Mouse (Mus musculus): ENCODE measurements at regions not wholly inside any gene's neighbourhood (a gene's known extent, or its start where the extent isn't known, plus 50 kb on each side); places are given as distances from the start of the nearest gene placed in this dataset.
A peak's percentile ranks its signal among the peaks of the same experiment; 100 is the strongest.
"Not testable (repeated sequence)": the region's sequence is repeated elsewhere in the genome, so short reads cannot be mapped to it uniquely, and the experiment has no call there.

- no peak for DNase-seq
These were observed 180.8 kb downstream of the Cdh9 start for GRCm38 (mm10) chr15:16909396-16909795.

DNA sequence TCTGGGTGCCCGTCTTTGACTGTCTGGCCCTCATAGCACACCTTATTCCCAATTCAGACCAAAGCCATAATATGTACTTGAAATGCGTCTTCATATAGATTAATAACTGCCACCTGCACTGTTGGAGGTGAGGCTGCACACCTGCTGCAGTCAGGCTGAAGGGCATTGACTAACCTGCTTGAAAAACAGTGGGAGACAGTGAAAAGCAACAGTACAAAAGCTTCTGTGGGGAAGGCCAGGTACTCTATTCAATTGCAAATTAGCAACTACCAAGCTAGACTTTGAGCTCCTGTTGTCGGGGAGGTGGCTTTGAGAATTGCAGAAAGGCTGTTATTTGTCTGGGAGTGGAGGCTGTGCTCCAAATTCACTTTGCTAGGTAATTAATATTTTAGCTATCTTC, 181.4 kb downstream of the Cdh9 start:
- not testable (repeated sequence) for DNase-seq

GRCm38 (mm10) chr15:16914966-16915569, 186.5 kb downstream of the Cdh9 start:
- no peak for DNase-seq

DNA sequence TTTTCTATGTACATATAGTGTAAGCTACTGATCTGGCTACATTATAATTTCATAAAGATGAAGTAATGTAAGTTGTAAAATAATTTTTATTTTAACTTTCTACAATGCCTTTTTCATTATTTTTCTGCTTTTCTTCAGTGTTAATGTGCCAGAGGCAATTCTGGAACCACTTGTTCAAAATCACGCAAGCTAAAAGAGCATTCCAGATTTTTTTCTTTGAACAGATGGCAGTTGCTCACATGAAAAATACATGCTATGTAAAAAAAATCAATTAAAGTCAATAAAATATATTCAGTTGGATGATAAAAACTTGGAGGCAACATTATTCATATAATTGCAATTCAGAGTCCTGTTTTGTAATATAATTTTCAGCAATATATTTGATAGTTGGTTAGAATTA, 194.7 kb downstream of the Cdh9 start:
- DNase-seq = no peak

- DNase-seq = no peak
These were observed 204.7 kb downstream of the Cdh9 start for GRCm38 (mm10) chr15:16933137-16933677.

DNA sequence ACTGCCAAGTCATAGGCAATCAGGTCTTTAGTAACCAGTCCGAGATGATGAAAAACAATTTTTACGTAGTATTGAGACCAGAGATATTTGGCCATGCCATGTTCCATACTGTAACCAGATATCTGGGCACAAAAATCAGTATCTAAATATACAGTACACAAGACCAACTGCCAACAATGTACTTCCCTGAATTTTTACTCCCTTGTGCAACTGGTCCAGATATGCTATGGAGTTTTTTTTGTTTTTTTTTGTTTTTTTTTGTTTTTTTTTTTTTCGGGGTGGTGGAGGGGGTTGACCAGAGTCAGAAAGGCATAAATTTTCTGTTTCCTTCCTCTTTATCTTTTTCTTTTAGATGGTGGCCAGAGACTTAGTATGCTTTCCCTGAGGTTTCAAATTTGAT, 205.9 kb downstream of the Cdh9 start:
- no peak for DNase-seq

DNA sequence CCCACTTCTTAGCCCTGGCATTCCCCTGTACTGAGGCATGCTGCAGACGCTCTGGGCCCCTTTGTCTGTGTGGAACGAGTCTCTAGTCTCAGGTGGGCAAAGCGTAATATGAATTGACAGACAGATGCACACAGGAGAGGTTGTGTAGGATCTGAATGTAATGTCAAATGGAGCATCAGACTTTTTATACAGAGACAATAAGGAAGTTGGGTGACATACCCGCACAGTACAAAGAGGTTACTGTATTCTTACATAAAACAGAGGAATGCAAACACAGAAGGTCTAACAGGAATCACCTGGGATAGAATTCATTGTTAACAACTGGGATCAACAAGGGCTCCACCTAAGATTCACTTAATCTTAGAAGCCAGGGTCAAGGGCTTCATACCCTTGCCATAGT, 247.3 kb downstream of the Cdh9 start:
- DNase-seq = not testable (repeated sequence)

- no peak for DNase-seq
These were observed 262.3 kb downstream of the Cdh9 start for GRCm38 (mm10) chr15:16990848-16991247.

- no peak for DNase-seq
These were observed 267.1 kb downstream of the Cdh9 start for GRCm38 (mm10) chr15:16995667-16996066.

GRCm38 (mm10) chr15:17006139-17006538, 277.6 kb downstream of the Cdh9 start:
- DNase-seq = no peak

DNA sequence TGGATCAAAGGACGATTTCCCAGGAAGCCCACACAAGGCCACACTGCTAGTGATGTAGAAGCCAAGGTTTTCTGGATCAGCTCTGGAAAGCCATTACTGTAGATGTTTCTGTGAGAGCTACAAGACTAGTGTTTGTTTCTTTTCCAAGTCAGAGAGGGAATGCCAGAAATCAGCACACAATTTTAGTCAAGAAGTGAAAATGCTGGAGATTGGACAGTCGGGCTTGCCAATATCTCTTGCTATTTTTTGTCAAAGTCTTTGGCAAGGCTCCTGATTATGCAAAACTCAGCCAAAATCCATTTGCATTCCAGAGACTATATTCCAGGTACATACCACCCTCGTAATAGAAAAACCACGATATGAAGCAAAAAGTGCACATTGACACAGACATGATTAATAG, 279.3 kb downstream of the Cdh9 start:
- DNase-seq = no peak

DNA sequence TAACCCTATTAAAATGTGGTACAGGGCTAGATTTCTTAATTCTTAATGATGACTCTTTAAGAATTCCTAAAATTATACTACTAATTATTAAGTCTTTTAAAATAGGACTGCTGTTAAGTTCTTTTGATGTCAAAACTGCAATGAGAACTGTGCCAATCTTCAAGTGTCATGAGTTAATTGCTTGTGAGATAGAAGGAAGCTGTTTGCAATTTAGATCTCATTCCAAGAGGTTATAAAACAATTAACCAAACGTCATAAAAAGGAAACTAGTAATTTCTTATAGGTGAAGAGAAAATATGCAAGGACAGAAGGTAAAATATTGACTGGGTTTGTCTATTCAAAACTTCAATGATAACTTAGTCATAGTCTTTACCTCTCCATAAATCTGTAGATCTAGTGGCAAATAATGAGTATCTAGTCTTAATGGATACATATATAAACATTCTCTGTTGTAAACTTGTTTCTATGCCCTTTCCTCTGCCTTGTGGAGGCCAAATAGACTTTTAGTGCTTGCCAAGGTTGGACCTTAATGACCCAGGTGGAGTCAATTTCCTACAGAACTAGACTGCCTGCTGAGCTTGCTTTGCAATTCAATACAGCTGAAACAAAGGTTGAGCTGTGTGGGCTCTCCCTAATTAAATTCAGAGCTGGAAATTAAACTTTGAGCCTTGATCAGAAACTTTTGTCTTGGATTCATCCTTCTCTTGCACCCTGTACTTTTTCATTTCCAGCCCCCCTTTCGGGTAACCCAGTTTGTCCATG, 320.5 kb downstream of the Cdh9 start:
- no peak for DNase-seq

GRCm38 (mm10) chr15:17069772-17070171, 341.2 kb downstream of the Cdh9 start:
- no peak for DNase-seq

- DNase-seq = no peak
These were observed 355.5 kb downstream of the Cdh9 start for GRCm38 (mm10) chr15:17084030-17084429.

- DNase-seq = no peak
These were observed 360.2 kb downstream of the Cdh9 start for GRCm38 (mm10) chr15:17088644-17089228.

DNA sequence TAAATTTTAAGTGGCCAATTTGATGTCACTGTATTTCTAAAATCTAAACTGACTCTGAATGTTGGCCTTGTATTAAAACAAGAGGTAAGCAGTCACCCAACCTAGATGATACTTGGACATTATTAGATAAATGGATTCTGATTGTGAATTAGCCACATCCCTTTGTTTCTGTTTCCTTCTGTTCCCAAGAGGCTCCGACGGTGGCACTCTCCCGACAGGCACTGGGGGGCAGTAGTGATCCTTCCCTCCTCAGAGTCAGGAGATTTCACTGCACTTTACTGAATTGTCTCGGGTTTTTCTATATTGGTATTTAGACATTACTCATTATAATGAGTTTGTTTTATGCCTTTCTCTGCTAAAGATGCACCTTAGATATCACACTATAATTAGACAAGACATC, 370.4 kb downstream of the Cdh9 start:
- peak; percentile 58 for DNase-seq

GRCm38 (mm10) chr15:17101182-17101581, 372.6 kb downstream of the Cdh9 start:
- no peak for DNase-seq

DNA sequence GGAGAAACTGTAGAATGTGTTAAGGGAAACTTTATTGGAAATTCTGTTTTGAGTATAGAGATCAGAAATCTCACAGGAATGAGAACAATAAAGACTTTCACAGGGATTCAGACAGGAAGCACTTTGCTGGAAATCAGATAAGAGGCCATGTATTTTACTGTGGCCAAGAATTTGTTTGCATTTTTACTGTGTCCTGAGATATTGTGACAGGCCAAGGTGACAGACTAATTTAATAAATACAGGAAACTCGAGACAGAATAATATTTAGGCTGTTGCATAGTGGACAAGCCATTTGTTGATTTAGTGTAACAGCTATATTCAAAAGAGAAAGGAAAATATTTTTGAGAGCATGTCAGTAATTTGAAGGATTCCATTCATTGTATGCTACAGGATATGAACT, 407.2 kb downstream of the Cdh9 start:
- DNase-seq = no peak

GRCm38 (mm10) chr15:17180164-17180563, 451.6 kb downstream of the Cdh9 start:
- no peak for DNase-seq

DNA sequence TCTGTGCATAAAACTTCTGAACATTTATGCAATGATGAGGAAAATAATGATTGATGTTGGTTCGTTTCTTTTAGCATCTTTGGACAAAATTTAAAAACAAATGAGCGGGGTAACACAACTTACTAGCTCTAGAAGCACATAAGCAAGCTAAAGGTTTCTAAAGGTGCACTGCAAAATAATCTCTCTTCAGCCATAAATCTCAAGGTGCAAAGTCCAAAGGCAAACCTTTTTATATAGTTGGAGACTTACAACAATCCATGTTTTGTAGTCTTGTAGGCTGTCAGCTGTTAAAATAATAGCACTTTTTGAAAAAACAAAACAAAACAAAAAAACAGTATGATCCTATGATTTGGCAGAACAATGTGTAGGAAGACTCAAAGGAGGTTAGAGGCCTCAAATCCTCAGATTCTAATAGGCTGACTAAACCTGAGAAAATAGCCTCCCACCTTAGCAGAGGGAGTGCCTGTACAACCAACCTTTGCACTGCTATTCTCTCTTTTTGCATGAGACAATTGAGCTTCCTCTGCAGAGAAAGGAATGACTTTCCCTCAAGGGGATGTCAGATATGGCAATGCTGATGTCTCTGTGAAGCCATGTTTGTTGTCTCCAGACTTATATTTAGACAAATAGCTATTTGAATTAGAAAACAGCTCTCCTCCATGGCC, 452.9 kb downstream of the Cdh9 start:
- no peak for DNase-seq

DNA sequence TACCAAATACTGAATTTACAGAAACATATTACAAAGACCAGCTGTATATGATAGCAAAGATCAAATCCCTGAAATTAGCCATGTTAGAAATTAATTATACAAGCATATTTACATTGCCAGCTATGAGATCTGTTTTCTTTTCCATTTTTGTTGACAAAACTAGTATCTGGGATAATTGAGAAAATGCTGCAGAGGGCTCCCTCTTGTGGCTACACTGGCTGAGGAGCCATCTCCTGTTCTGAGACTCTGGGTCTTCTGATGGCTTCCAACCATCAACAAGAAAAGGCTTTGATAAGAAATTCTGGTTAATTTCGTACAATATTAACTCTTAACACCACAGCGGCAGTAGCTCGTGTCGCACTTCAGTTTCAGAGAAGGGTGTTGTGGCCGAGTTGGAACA, 466.9 kb downstream of the Cdh9 start:
- DNase-seq = peak; percentile 6

GRCm38 (mm10) chr15:17204739-17205138, 476.2 kb downstream of the Cdh9 start:
- DNase-seq = no peak

DNA sequence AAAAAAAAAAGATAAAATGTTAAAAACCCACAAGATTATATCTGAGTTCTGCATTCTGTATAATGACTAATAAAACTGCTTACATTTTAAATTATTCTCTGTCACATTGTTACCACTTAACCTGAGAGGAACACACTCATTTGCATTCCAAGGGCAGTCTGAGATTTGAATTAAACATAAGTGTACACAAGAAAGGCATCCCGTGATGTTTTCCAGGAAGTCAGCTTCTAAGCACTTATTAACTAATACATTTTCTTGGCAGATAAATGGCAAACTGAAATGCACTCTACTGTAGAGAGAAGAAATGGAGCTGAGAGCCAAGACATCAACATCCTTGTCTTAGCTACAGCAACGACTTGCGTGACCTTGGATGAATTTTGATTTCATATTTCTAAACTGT, 516.5 kb downstream of the Cdh9 start:
- no peak for DNase-seq

Data from heart, postnatal 4 days (tissue).